Mouse (Mus musculus) neural tube, embryonic 13.5 days (tissue): Measurements from ENCODE around the gene Ttc4. TPM values are rescaled to one million over a fixed set of nuclear protein-coding genes. Genes with fewer than 3 reads are reported as not detected.

Experiments used
- polyA plus RNA-seq: library from polyadenylated mRNA; unstranded; fragments of >200 nt; fragmentation: Nextera tagmentation; extraction: Ambion mirVana; gene quantifications from 2 replicates; pipeline ENCODE4 v1.2.1, GENCODE M21; 2015

The Ttc4 gene
- polyA plus RNA-seq, 1 experiment from 2014 or later = 109 TPM

Other genes with a start within 250 kb of the Ttc4 start
- gene Pcsk9, start 214.6 kb downstream of the Ttc4 start, polyA plus RNA-seq = 0.34 and 0.36 TPM in 2 replicates
- not detected in 2 replicates for gene Bsnd, start 186.7 kb downstream of the Ttc4 start, polyA plus RNA-seq
- gene Dhcr24, start 117.9 kb downstream of the Ttc4 start, polyA plus RNA-seq = 5.1 and 5.8 TPM in 2 replicates
- gene Lexm, start 61.7 kb downstream of the Ttc4 start, polyA plus RNA-seq = 0.13 TPM in 1 of 2 replicates, not detected in the other
- 2.0 and 2.4 TPM in 2 replicates for gene Ttc22, start 56.5 kb downstream of the Ttc4 start, polyA plus RNA-seq
- gene Pars2, start 27.9 kb downstream of the Ttc4 start, polyA plus RNA-seq = 8.7 and 9.7 TPM in 2 replicates
- 0.54 and 0.61 TPM in 2 replicates for gene Mroh7, start 52.0 kb upstream of the Ttc4 start, polyA plus RNA-seq
- not detected in 2 replicates for gene Fam151a, start 54.9 kb upstream of the Ttc4 start, polyA plus RNA-seq
- gene Acot11, start 126.1 kb upstream of the Ttc4 start, polyA plus RNA-seq = 1.5 and 1.7 TPM in 2 replicates
- 186 and 191 TPM in 2 replicates for gene Ssbp3, start 231.8 kb upstream of the Ttc4 start, polyA plus RNA-seq